Mouse (Mus musculus): ENCODE data around the gene 6030408B16Rik.

DNA sequence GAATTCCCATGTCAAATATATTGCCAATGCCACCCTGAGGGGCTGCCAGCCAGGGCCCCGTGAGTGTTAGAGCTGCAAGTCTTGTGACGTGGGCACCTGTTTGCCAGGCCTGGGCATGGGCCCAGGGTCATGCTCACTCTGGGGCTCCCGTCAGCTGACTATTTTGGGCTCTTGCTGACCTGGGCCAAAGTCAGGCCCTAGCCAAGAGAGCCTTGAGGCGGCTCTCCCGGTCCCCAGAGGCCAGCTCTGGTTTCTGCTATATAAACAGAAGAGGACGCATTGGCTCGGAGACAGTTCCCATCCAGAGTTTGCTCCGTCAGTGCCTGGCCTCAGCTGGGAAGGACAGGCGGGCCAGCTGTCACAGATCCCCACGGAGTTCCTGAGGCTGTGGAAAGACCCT lies 32.6 kb upstream of the 6030408B16Rik start:
- TF ChIP-seq GATA1 (IDR thresholded peaks at IDR 0.05; ENCODE audit: low read length) (no peak), TAL1 (IDR thresholded peaks at IDR 0.05; ENCODE audit: low read length) (no peak)

Measured in erythroblast, embryonic 14.5 days (primary cell).